Mouse (Mus musculus): ENCODE measurements around the gene Ankrd11.

DNA sequence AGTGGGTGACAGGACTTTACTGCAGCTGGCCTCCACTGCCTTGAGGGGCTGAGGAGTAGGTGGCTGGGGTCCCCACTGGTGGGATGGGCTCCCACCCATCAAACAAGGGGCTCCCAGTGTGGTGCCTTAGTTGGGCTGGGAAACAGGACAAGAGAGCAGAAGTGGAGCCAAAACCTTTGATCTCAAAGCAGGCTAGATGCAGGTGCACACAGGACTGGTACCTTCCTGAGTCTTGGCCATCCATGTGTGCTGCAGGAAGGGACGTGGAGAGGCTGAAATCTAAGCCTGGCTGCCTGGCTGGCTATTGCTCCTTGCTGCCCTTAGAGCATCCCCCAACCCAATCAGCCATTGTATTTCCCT lies 189.6 kb downstream of the Ankrd11 start:
- TF ChIP-seq CTCF (conservative IDR thresholded peaks at IDR 0.05; ENCODE audit: low read length) = no peak
- no peak for TF ChIP-seq NANOG (IDR thresholded peaks at IDR 0.05; ENCODE audit: borderline replicate concordance, low read length)

Data from E14TG2a.4 (cell line).